Mouse (Mus musculus): ENCODE measurements around the gene Bclaf1. TPM values are rescaled to one million over a fixed set of nuclear protein-coding genes. Genes with fewer than 3 reads are reported as not detected.

Gene Bclaf1
- polyA plus RNA-seq, 1 experiment = 13.5 TPM

DNA sequence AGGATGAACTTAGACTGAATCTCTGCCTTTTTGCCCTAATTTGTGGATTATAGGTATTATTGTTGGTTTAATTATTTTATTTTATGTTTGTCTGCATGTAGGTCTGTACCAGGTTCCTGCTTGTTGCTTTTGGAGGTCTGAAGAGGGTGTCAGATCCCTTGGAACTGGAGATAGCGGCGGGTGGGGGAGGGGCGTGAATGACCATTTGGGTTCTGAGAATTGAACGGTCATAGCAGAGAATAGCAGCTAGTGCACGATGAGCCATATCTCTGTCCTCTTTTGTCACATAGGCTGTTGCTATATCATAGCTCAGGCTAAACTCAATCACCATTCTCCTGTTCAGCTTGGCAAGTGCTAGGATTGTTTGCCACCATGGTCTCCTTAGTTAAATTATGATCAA is 5.2 kb downstream of the Bclaf1 start:
- Histone ChIP-seq H3K4me3 (ENCODE audit: insufficient read depth, low read depth, low read length) (no peak overlapping the region), H3K27me3 (replicated peaks; ENCODE audit: control insufficient read depth, insufficient read depth, low read length) (no peaks in the 10 kb centered on the region), H3K27ac (ENCODE audit: insufficient read depth, low read depth, low read length) (no peak overlapping the region), H3K36me3 (ENCODE audit: control insufficient read depth, insufficient read depth, low read length) (no peaks in the 10 kb centered on the region; the same call in 1 of the 2 replicates), H3K4me1 (ENCODE audit: control insufficient read depth, insufficient read depth, low read length) (0 out of 2 replicates have a peak, but pooled peaks cover 3% of the 10 kb centered on the region)
- whole genome bisulfite sequencing = 54% methylated on average over 5 of the region's 5 CpGs
- DNase-seq = no peak
- TF ChIP-seq POLR2A (IDR thresholded peaks at IDR 0.05; ENCODE audit: low read depth, low read length) (no peak), CTCF (conservative IDR thresholded peaks at IDR 0.05; ENCODE audit: insufficient read depth, insufficient read length, low read depth, low read length) (no peak)

GRCm38 (mm10) chr10:20326226-20326625 is 14.0 kb downstream of the Bclaf1 start:
- DNase-seq = no peak
- H3K27ac ChIP-seq (ENCODE audit: insufficient read depth, low read depth, low read length) = no peak overlapping the region
- H3K36me3 ChIP-seq (ENCODE audit: control insufficient read depth, insufficient read depth, low read length) = peaks cover 18% of the 10 kb centered on the region
- H3K4me3 ChIP-seq (ENCODE audit: insufficient read depth, low read depth, low read length) = no peak overlapping the region
- no peaks in the 10 kb centered on the region for H3K4me1 ChIP-seq (ENCODE audit: control insufficient read depth, insufficient read depth, low read length)
- H3K27me3 ChIP-seq (replicated peaks; ENCODE audit: control insufficient read depth, insufficient read depth, low read length) = no peaks in the 10 kb centered on the region
- no peak for TF ChIP-seq CTCF (conservative IDR thresholded peaks at IDR 0.05; ENCODE audit: insufficient read depth, insufficient read length, low read depth, low read length)
- TF ChIP-seq POLR2A (IDR thresholded peaks at IDR 0.05; ENCODE audit: low read depth, low read length) = no peak

DNA sequence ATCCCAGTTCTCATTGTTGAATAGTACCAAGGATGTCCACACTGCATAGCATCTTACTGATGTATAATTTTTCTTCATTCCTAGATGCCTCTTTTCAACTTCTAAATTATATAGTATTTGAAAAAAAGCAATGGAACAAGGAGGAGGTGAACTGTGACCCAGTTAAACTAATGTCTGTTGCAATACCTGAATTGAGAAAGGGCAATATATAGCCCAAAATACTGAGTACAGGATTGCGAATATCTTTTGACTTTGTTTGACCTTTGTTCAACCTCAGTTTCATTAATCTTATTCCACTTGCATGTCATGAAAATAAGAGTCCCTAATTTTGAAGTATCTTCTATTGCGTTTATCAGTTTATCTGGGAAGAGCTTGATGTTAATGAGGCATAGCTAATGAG is 19.0 kb downstream of the Bclaf1 start:
- Histone ChIP-seq H3K4me3 (ENCODE audit: insufficient read depth, low read depth, low read length) (no peak overlapping the region), H3K4me1 (ENCODE audit: control insufficient read depth, insufficient read depth, low read length) (no peaks in the 10 kb centered on the region), H3K27ac (ENCODE audit: insufficient read depth, low read depth, low read length) (no peak overlapping the region), H3K36me3 (ENCODE audit: control insufficient read depth, insufficient read depth, low read length) (peaks cover 16% of the 10 kb centered on the region), H3K27me3 (replicated peaks; ENCODE audit: control insufficient read depth, insufficient read depth, low read length) (no peaks in the 10 kb centered on the region)
- no peak for TF ChIP-seq POLR2A (IDR thresholded peaks at IDR 0.05; ENCODE audit: low read depth, low read length)
- TF ChIP-seq CTCF (conservative IDR thresholded peaks at IDR 0.05; ENCODE audit: insufficient read depth, insufficient read length, low read depth, low read length) = no peak
- WGBS = 65% methylated on average over 2 of the region's 2 CpGs
- DNase-seq = no peak

GRCm38 (mm10) chr10:20337872-20338271 is 25.6 kb downstream of the Bclaf1 start:
- Histone ChIP-seq H3K36me3 (ENCODE audit: control insufficient read depth, insufficient read depth, low read length) (peaks cover 19% of the 10 kb centered on the region), H3K4me1 (ENCODE audit: control insufficient read depth, insufficient read depth, low read length) (no peaks in the 10 kb centered on the region), H3K4me3 (ENCODE audit: insufficient read depth, low read depth, low read length) (no peak overlapping the region), H3K27me3 (replicated peaks; ENCODE audit: control insufficient read depth, insufficient read depth, low read length) (no peaks in the 10 kb centered on the region), H3K27ac (ENCODE audit: insufficient read depth, low read depth, low read length) (no peak overlapping the region)
- TF ChIP-seq POLR2A (IDR thresholded peaks at IDR 0.05; ENCODE audit: low read depth, low read length) (no peak), CTCF (conservative IDR thresholded peaks at IDR 0.05; ENCODE audit: insufficient read depth, insufficient read length, low read depth, low read length) (no peak)
- DNase-seq = no peak
- 86% methylated on average over 7 of the region's 7 CpGs for WGBS

DNA sequence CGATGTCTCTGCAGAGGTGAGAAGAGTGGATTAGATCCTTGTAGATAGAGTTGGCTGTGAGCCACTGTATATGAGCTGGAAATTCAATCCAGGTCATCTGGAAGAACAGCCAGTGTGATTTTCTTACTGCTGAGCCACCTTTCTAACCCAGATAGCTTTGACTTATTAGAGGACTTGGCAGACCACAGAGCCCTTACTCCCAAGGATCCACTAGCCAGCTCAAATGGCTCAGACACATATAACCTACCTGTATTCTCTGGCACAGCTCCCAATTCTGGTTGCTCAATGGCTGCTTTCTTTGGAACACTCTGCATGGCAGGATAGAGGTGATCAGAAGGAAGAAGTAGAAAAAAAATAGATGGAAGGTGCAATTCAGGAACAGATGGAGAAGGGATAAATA is 33.5 kb downstream of the Bclaf1 start:
- H3K36me3 ChIP-seq (ENCODE audit: control insufficient read depth, insufficient read depth, low read length) = peaks cover 6% of the 10 kb centered on the region
- H3K4me3 ChIP-seq (ENCODE audit: insufficient read depth, low read depth, low read length) = no peak overlapping the region
- WGBS = 65% methylated on average over 1 of the region's 1 CpGs
- peak; percentile 24 for DNase-seq
- H3K4me1 ChIP-seq (ENCODE audit: control insufficient read depth, insufficient read depth, low read length) = peaks cover 2% of the 10 kb centered on the region; the same call in 1 of the 2 replicates
- no peak for TF ChIP-seq CTCF (conservative IDR thresholded peaks at IDR 0.05; ENCODE audit: insufficient read depth, insufficient read length, low read depth, low read length)
- no peak for TF ChIP-seq POLR2A (IDR thresholded peaks at IDR 0.05; ENCODE audit: low read depth, low read length)
- no peak overlapping the region for H3K27ac ChIP-seq (ENCODE audit: insufficient read depth, low read depth, low read length)
- H3K27me3 ChIP-seq (replicated peaks; ENCODE audit: control insufficient read depth, insufficient read depth, low read length) = no peaks in the 10 kb centered on the region

- WGBS = 1% methylated on average over 58 of the region's 58 CpGs
- no peaks in the 10 kb centered on the region for H3K27me3 ChIP-seq (replicated peaks; ENCODE audit: control insufficient read depth, insufficient read depth, low read length)
- peaks cover 3% of the 10 kb centered on the region for H3K36me3 ChIP-seq (ENCODE audit: control insufficient read depth, insufficient read depth, low read length)
- no peak within 1 kb of the TSS for H3K27ac ChIP-seq (ENCODE audit: insufficient read depth, low read depth, low read length)
- peak; percentile 96 for DNase-seq
- TF ChIP-seq POLR2A (IDR thresholded peaks at IDR 0.05; ENCODE audit: low read depth, low read length) = no peak
- TF ChIP-seq CTCF (conservative IDR thresholded peaks at IDR 0.05; ENCODE audit: insufficient read depth, insufficient read length, low read depth, low read length) = no peak
- H3K4me3 ChIP-seq (ENCODE audit: insufficient read depth, low read depth, low read length) = peak within 1 kb of the TSS; percentile 65
- peaks cover 2% of the 10 kb centered on the region; the same call in 1 of the 2 replicates for H3K4me1 ChIP-seq (ENCODE audit: control insufficient read depth, insufficient read depth, low read length)
These were observed 35.3 kb downstream of the Bclaf1 start, which contains the start of gene Mtfr2 for GRCm38 (mm10) chr10:20347285-20348214. TSS of gene Mtfr2 (plus strand) at chr10:20347770.

GRCm38 (mm10) chr10:20348894-20349293 is 36.6 kb downstream of the Bclaf1 start:
- Histone ChIP-seq H3K27me3 (replicated peaks; ENCODE audit: control insufficient read depth, insufficient read depth, low read length) (no peaks in the 10 kb centered on the region), H3K27ac (ENCODE audit: insufficient read depth, low read depth, low read length) (no peak overlapping the region), H3K36me3 (ENCODE audit: control insufficient read depth, insufficient read depth, low read length) (peaks cover 3% of the 10 kb centered on the region), H3K4me3 (ENCODE audit: insufficient read depth, low read depth, low read length) (no peak overlapping the region), H3K4me1 (ENCODE audit: control insufficient read depth, insufficient read depth, low read length) (peaks cover 2% of the 10 kb centered on the region; the same call in 1 of the 2 replicates)
- TF ChIP-seq POLR2A (IDR thresholded peaks at IDR 0.05; ENCODE audit: low read depth, low read length) (no peak), CTCF (conservative IDR thresholded peaks at IDR 0.05; ENCODE audit: insufficient read depth, insufficient read length, low read depth, low read length) (no peak)
- 86% methylated on average over 2 of the region's 2 CpGs for WGBS
- no peak for DNase-seq
